Mouse (Mus musculus) hindbrain, embryonic 13.5 days (tissue): ENCODE results near the gene Pdyn. TPM values are rescaled to one million over a fixed set of nuclear protein-coding genes. Genes with fewer than 3 reads are reported as not detected.

Experiments
- ATAC-seq: fragments of 200-750 bp; cut with Nextera tagmentation; 2 replicates; pipeline ENCODE4 v1.8.0; 2017; ENCODE audit warnings: moderate TSS enrichment; ENCODE audit not compliant: low FRiP score
- H3K27ac ChIP-seq: fragments of 300-500 bp; sonication (generic); 2 replicates; pipeline ENCODE4 v1.5.1; 2015; ENCODE audit warnings: inconsistent platforms, mild to moderate bottlenecking, moderate library complexity
- H3K27me3 ChIP-seq: fragments of 300-500 bp; sonication (generic); 2 replicates; pipeline ENCODE4 v1.6.1; 2015; ENCODE audit warnings: mild to moderate bottlenecking, inconsistent platforms
- H3K36me3 ChIP-seq: fragments of 300-500 bp; sonication (generic); 2 replicates; pipeline ENCODE4 v1.6.1; 2015; ENCODE audit warnings: mild to moderate bottlenecking, inconsistent platforms
- H3K4me1 ChIP-seq: fragments of 300-500 bp; sonication (generic); replicated peaks from 2 replicates; pipeline ENCODE4 v1.6.1; 2015; ENCODE audit warnings: inconsistent platforms
- H3K4me2 ChIP-seq: fragments of 300-500 bp; sonication (generic); 2 replicates; pipeline ENCODE4 v1.6.1; 2015; ENCODE audit warnings: inconsistent platforms, mild to moderate bottlenecking, moderate library complexity
- H3K4me3 ChIP-seq: fragments of 300-500 bp; sonication (generic); 2 replicates; pipeline ENCODE4 v1.5.1; 2015; ENCODE audit warnings: mild to moderate bottlenecking, inconsistent platforms
- H3K9ac ChIP-seq: fragments of 300-500 bp; sonication (generic); 2 replicates; pipeline ENCODE4 v1.6.1; 2015; ENCODE audit warnings: mild to moderate bottlenecking, inconsistent platforms
- H3K9me3 ChIP-seq: fragments of 300-500 bp; sonication (generic); 2 replicates; pipeline ENCODE4 v1.6.1; 2016; ENCODE audit warnings: inconsistent platforms
- WGBS: fragments of 180-500 bp; shearing (Covaris S2); methylation state at CpG from one replicate; pipeline ENCODE4 v1.1.7; 2015; 5-methylcytosine and 5-hydroxymethylcytosine counted together
- polyA plus RNA-seq: library from polyadenylated mRNA; unstranded; fragments of >200 nt; fragmentation: Nextera tagmentation; extraction: Ambion mirVana; gene quantifications from 2 replicates; pipeline ENCODE4 v1.2.1, GENCODE M21; 2015

Gene Pdyn
- polyA plus RNA-seq, 1 experiment from 2014 or later, result 10.5 TPM

GRCm38 (mm10) chr2:129684014-129684413, 15.6 kb downstream of the Pdyn start:
- no peaks in the 10 kb centered on the region for H3K36me3 ChIP-seq
- H3K9me3 ChIP-seq, result no peaks in the 10 kb centered on the region
- H3K4me1 ChIP-seq, result no peaks in the 10 kb centered on the region
- H3K4me2 ChIP-seq, result no peak overlapping the region
- no peak overlapping the region for H3K4me3 ChIP-seq
- no peaks in the 10 kb centered on the region for H3K27me3 ChIP-seq
- ATAC-seq, result no peak
- no peak overlapping the region for H3K9ac ChIP-seq
- no peak overlapping the region for H3K27ac ChIP-seq
- 80% methylated on average over 4 of the region's 4 CpGs for WGBS

GRCm38 (mm10) chr2:129680236-129680635, 19.4 kb downstream of the Pdyn start:
- 89% methylated on average over 3 of the region's 3 CpGs for WGBS
- no peak overlapping the region for H3K27ac ChIP-seq

GRCm38 (mm10) chr2:129679066-129679465, 20.6 kb downstream of the Pdyn start:
- 82% methylated on average over 5 of the region's 5 CpGs for WGBS
- Histone ChIP-seq H3K4me2 (no peak overlapping the region), H3K4me1 (0 out of 2 replicates have a peak, but pooled peaks cover 13% of the 10 kb centered on the region), H3K27ac (no peak overlapping the region), H3K9me3 (no peaks in the 10 kb centered on the region), H3K4me3 (no peak overlapping the region), H3K9ac (no peak overlapping the region), H3K36me3 (no peaks in the 10 kb centered on the region), H3K27me3 (peaks cover 7% of the 10 kb centered on the region)
- ATAC-seq, result no peak

More at GRCm38 (mm10) chr2:129680236-129680635, 19.4 kb downstream of the Pdyn start:
- H3K9me3 ChIP-seq, result no peaks in the 10 kb centered on the region
- 0 out of 2 replicates have a peak, but pooled peaks cover 12% of the 10 kb centered on the region for H3K4me1 ChIP-seq
- H3K4me2 ChIP-seq, result no peak overlapping the region
- no peak overlapping the region for H3K9ac ChIP-seq
- ATAC-seq, result no peak
- H3K27me3 ChIP-seq, result peaks cover 7% of the 10 kb centered on the region
- H3K4me3 ChIP-seq, result no peak overlapping the region
- H3K36me3 ChIP-seq, result no peaks in the 10 kb centered on the region

GRCm38 (mm10) chr2:129677664-129678063, 22.0 kb downstream of the Pdyn start:
- ATAC-seq, result no peak
- no peak overlapping the region for H3K27ac ChIP-seq

GRCm38 (mm10) chr2:129674935-129675634, 24.6 kb downstream of the Pdyn start:
- no peak overlapping the region for H3K27ac ChIP-seq
- no peak overlapping the region for H3K4me2 ChIP-seq
- H3K9me3 ChIP-seq, result no peaks in the 10 kb centered on the region
- 32% methylated on average over 13 of the region's 13 CpGs for WGBS
- H3K9ac ChIP-seq, result no peak overlapping the region
- no peak overlapping the region for H3K4me3 ChIP-seq
- peaks cover 7% of the 10 kb centered on the region for H3K27me3 ChIP-seq
- H3K4me1 ChIP-seq, result 0 out of 2 replicates have a peak, but pooled peaks cover 13% of the 10 kb centered on the region
- no peaks in the 10 kb centered on the region for H3K36me3 ChIP-seq
- ATAC-seq, result 0 out of 2 replicates have a peak, but pooled peaks have one; percentile 21

More at GRCm38 (mm10) chr2:129677664-129678063, 22.0 kb downstream of the Pdyn start:
- peaks cover 7% of the 10 kb centered on the region for H3K27me3 ChIP-seq
- H3K4me1 ChIP-seq, result 0 out of 2 replicates have a peak, but pooled peaks cover 13% of the 10 kb centered on the region
- no peaks in the 10 kb centered on the region for H3K9me3 ChIP-seq
- H3K9ac ChIP-seq, result no peak overlapping the region
- no peaks in the 10 kb centered on the region for H3K36me3 ChIP-seq
- H3K4me3 ChIP-seq, result no peak overlapping the region
- no peak overlapping the region for H3K4me2 ChIP-seq
- WGBS, result 22% methylated on average over 2 of the region's 2 CpGs

- Histone ChIP-seq H3K27me3 (peaks cover 5% of the 10 kb centered on the region), H3K9ac (no peak overlapping the region), H3K4me3 (no peak overlapping the region), H3K27ac (no peak overlapping the region), H3K4me2 (no peak overlapping the region), H3K9me3 (no peaks in the 10 kb centered on the region), H3K4me1 (0 out of 2 replicates have a peak, but pooled peaks cover 4% of the 10 kb centered on the region), H3K36me3 (no peaks in the 10 kb centered on the region)
- ATAC-seq, result no peak
- WGBS, result 80% methylated on average over 4 of the region's 4 CpGs
Measured at GRCm38 (mm10) chr2:129671911-129672310, 27.7 kb downstream of the Pdyn start.

- H3K36me3 ChIP-seq, result no peaks in the 10 kb centered on the region
- H3K27ac ChIP-seq, result no peak overlapping the region
- H3K9me3 ChIP-seq, result no peaks in the 10 kb centered on the region
- no peak overlapping the region for H3K4me2 ChIP-seq
- 83% methylated on average over 4 of the region's 4 CpGs for WGBS
- no peak overlapping the region for H3K9ac ChIP-seq
- H3K27me3 ChIP-seq, result no peaks in the 10 kb centered on the region
- ATAC-seq, result no peak
- no peaks in the 10 kb centered on the region for H3K4me1 ChIP-seq
- no peak overlapping the region for H3K4me3 ChIP-seq
Measured at GRCm38 (mm10) chr2:129662484-129662883, 37.2 kb downstream of the Pdyn start.

GRCm38 (mm10) chr2:129660020-129660419, 39.6 kb downstream of the Pdyn start:
- Histone ChIP-seq H3K9me3 (no peaks in the 10 kb centered on the region), H3K27ac (no peak overlapping the region), H3K4me1 (no peaks in the 10 kb centered on the region), H3K4me2 (no peak overlapping the region), H3K27me3 (no peaks in the 10 kb centered on the region), H3K36me3 (no peaks in the 10 kb centered on the region), H3K9ac (no peak overlapping the region), H3K4me3 (no peak overlapping the region)
- WGBS, result 74% methylated on average over 6 of the region's 6 CpGs
- ATAC-seq, result no peak

GRCm38 (mm10) chr2:129658796-129659195, 40.8 kb downstream of the Pdyn start:
- Histone ChIP-seq H3K4me3 (no peak overlapping the region), H3K4me2 (no peak overlapping the region), H3K4me1 (no peaks in the 10 kb centered on the region), H3K9ac (no peak overlapping the region), H3K9me3 (no peaks in the 10 kb centered on the region), H3K27me3 (no peaks in the 10 kb centered on the region), H3K36me3 (no peaks in the 10 kb centered on the region), H3K27ac (no peak overlapping the region)
- WGBS, result 94% methylated on average over 4 of the region's 4 CpGs
- no peak for ATAC-seq

- H3K4me3 ChIP-seq, result no peak overlapping the region
- 90% methylated on average over 4 of the region's 4 CpGs for WGBS
- no peak overlapping the region for H3K4me2 ChIP-seq
- no peak overlapping the region for H3K27ac ChIP-seq
- H3K9me3 ChIP-seq, result no peaks in the 10 kb centered on the region
- no peak overlapping the region for H3K9ac ChIP-seq
- no peak for ATAC-seq
- H3K4me1 ChIP-seq, result no peaks in the 10 kb centered on the region
- no peaks in the 10 kb centered on the region for H3K36me3 ChIP-seq
- no peaks in the 10 kb centered on the region for H3K27me3 ChIP-seq
Measured at GRCm38 (mm10) chr2:129655033-129655432, 44.6 kb downstream of the Pdyn start.

GRCm38 (mm10) chr2:129654233-129654950, 45.3 kb downstream of the Pdyn start:
- Histone ChIP-seq H3K27me3 (no peaks in the 10 kb centered on the region), H3K9me3 (no peaks in the 10 kb centered on the region), H3K36me3 (no peaks in the 10 kb centered on the region), H3K27ac (no peak overlapping the region), H3K4me2 (no peak overlapping the region), H3K4me3 (no peak overlapping the region), H3K9ac (no peak overlapping the region), H3K4me1 (no peaks in the 10 kb centered on the region)
- ATAC-seq, result no peak
- WGBS, result 88% methylated on average over 4 of the region's 4 CpGs

- H3K4me1 ChIP-seq, result no peaks in the 10 kb centered on the region
- no peaks in the 10 kb centered on the region for H3K36me3 ChIP-seq
- ATAC-seq, result no peak
- H3K9me3 ChIP-seq, result no peaks in the 10 kb centered on the region
- H3K27ac ChIP-seq, result no peak overlapping the region
- no peak overlapping the region for H3K4me2 ChIP-seq
- no peak overlapping the region for H3K4me3 ChIP-seq
- no peak overlapping the region for H3K9ac ChIP-seq
- WGBS, result 79% methylated on average over 2 of the region's 2 CpGs
- H3K27me3 ChIP-seq, result no peaks in the 10 kb centered on the region
Measured at GRCm38 (mm10) chr2:129653632-129654031, 46.0 kb downstream of the Pdyn start.
